Mouse (Mus musculus): ENCODE data around the gene Leo1. TPM values are rescaled to one million over a fixed set of nuclear protein-coding genes. Genes with fewer than 3 reads are reported as not detected.

Gene Leo1
- 5.0 and 5.6 TPM in 2 replicates for polyA plus RNA-seq (2012; rRNA removed)

DNA sequence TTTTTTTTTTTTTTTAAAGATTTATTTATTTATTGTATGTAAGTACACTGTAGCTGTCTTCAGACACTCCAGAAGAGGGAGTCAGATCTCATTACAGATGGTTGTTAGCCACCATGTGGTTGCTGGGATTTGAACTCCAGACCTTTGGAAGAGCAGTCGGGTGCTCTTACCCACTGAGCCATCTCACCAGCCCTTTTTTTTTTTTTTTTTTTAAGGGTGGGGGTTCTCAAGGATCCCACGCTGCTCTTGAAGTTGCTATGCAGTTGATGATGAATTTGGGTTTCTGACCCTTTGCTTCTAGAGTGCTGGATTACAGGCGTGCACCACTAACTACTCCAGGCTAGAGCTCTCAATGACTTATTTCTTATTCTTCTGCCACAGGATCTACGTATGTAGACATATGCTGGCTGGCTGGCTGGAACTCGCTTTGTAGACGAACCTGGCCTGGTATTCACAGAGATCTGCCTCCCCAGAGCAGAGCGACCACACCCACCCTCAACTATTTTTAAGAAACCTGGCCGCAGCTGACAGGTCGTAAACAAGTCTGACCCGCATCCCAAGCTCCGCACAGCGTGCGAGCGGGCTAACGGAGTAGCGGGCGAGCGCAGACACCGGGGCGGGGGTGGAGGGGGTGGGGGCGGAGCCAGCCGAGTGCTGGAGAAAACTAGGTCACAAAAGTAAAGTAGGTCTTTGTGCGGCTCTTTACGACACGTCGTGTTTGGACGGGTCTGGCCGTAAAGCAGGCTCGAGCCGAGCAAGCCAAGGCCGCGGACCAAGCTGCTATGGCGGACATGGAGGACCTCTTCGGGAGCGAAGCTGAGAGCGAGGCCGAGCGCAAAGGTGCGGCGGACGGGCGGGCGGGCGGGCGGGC is at the start of gene Leo1:
Gene Leo1 (plus strand): TSS at position 729 of the 871 bp plus-strand sequence.

DNA sequence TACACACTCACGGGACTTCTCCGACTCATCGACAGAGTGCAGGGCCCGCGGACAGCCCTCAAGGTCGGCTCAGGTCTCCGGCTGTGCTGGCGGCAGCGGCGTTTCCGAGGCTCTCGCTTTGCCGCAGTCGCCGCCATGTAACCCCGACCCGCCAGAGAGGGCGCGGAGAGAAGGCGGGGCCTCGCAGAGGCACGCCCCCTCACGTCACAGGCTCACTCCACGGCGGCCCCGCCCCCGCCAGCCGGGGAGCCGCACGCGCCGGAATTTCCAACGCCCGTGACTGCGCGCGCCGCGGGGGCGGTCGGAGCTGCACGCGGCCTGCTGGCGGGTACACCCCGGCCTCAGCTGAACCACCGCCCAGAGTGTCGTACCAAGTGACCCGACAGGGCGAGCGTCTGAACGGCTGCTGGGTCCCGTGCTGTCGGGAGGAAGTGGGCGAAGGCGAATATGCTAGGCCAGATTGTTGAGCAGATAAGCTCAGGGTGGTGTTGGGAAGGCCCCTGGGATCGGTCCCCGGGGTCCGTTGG is 31.4 kb upstream of the Leo1 start, which contains the start of gene Mapk6:
Gene Mapk6 (minus strand): TSS at position 154 of the 527 bp plus-strand sequence.

Other genes starting within 250 kb of the Leo1 start
- 9.3 and 10.3 TPM in 2 replicates for gene Myo5c, start 209.5 kb upstream of the Leo1 start, polyA plus RNA-seq (2012; rRNA removed)
- 35.7 and 43.3 TPM in 2 replicates for gene Gnb5, start 135.2 kb upstream of the Leo1 start, polyA plus RNA-seq (2012; rRNA removed)
- gene Bcl2l10, start 93.8 kb upstream of the Leo1 start, polyA plus RNA-seq (2012; rRNA removed): 21.8 and 23.7 TPM in 2 replicates
- gene Mapk6, start 31.5 kb upstream of the Leo1 start, polyA plus RNA-seq (2012; rRNA removed): 24.3 and 25.7 TPM in 2 replicates
- gene Tmod3, start 118.1 kb downstream of the Leo1 start, polyA plus RNA-seq (2012; rRNA removed): 16.2 and 18.4 TPM in 2 replicates
- gene Tmod2, start 169.8 kb downstream of the Leo1 start, polyA plus RNA-seq (2012; rRNA removed): 0.75 and 1.1 TPM in 2 replicates
- gene Lysmd2, start 184.2 kb downstream of the Leo1 start, polyA plus RNA-seq (2012; rRNA removed): 57.0 and 87.5 TPM in 2 replicates
- 0.83 and 3.0 TPM in 2 replicates for gene Scg3, start 242.5 kb downstream of the Leo1 start, polyA plus RNA-seq (2012; rRNA removed)

Data from ovary, adult 2 months (tissue).